Mouse (Mus musculus) ES-E14 (cell line): Measurements from ENCODE around the gene Gm21094. TPM values are rescaled to one million over a fixed set of nuclear protein-coding genes. Genes with fewer than 3 reads are reported as not detected.
"Not testable (repeated sequence)": the region's sequence is repeated elsewhere in the genome, so short reads cannot be mapped to it uniquely, and the experiment has no call there.

Source experiments
- DNase-seq: peaks from one replicate; pipeline ENCODE4 v3.0.0-alpha.2; 2013; ENCODE audit warnings: low read depth, low spot score
- H3K27ac ChIP-seq: 2 replicates; pipeline ENCODE4 v1.5.1; 2012; ENCODE audit warnings: low read depth, mild to moderate bottlenecking, low read length, moderate library complexity, mixed read lengths; ENCODE audit not compliant: poor library complexity, insufficient read depth, severe bottlenecking
- H3K36me3 ChIP-seq: 2 replicates; pipeline ENCODE4 v1.6.1; 2012; ENCODE audit warnings: mild to moderate bottlenecking, low read length, moderate library complexity, mixed read lengths; ENCODE audit not compliant: control insufficient read depth, poor library complexity, insufficient read depth, severe bottlenecking
- H3K4me1 ChIP-seq, 2 experiments: fragments of 150-350 bp in 1 of 2; sonication (generic) in 1 of 2; 2 replicates each; pipeline ENCODE4 v1.6.1; 2012; ENCODE audit warnings: low read length in 2 of 2, mild to moderate bottlenecking in 1 of 2, mixed read lengths in 1 of 2; ENCODE audit not compliant: control insufficient read depth in 2 of 2, insufficient read depth in 2 of 2, poor library complexity in 1 of 2
- H3K4me3 ChIP-seq, 2 experiments: fragments of 150-350 bp in 1 of 2; sonication (generic) in 1 of 2; 2 replicates each; pipeline ENCODE4 v1.5.1; 2012; ENCODE audit warnings: low read length in 2 of 2, low read depth in 1 of 2, mild to moderate bottlenecking in 1 of 2, mixed read lengths in 1 of 2; ENCODE audit not compliant: insufficient read depth in 1 of 2, poor library complexity in 1 of 2, severe bottlenecking in 1 of 2
- H3K9ac ChIP-seq: 2 replicates; pipeline ENCODE4 v1.6.1; 2012; ENCODE audit warnings: low read depth, mild to moderate bottlenecking, low read length, mixed read lengths; ENCODE audit not compliant: poor library complexity, insufficient read depth, severe bottlenecking
- H3K9me3 ChIP-seq: fragments of 150-350 bp; sonication (generic); 2 replicates; pipeline ENCODE4 v1.6.1; 2012; ENCODE audit warnings: low read depth, mild to moderate bottlenecking, low read length; ENCODE audit not compliant: control insufficient read depth, insufficient read depth
- in situ Hi-C, 2 experiments: fragments of 600-800 bp; cut with MboI; formaldehyde crosslinking; loops; one replicate each; pipeline ENCODE4 v1.15.1; 2025; ENCODE audit warnings: low sequenced_read_pairs in 2 of 2, inconsistent platforms in 1 of 2; ENCODE audit not compliant: unreplicated experiment in 2 of 2
- total RNA-seq: library from RNA; depleted of rRNA; stranded (reverse); fragments of 300-350 nt; gene quantifications from 2 replicates; pipeline ENCODE4 v1.2.3, GENCODE M21; 2012; rRNA removed

Gene Gm21094
- not detected in 2 replicates for total RNA-seq

GRCm38 (mm10) chrY:32620343-32620742, at the start of gene Gm21094:
Gm21094 (minus strand) TSS chrY:32620443.
- H3K9ac ChIP-seq, H3K9me3 ChIP-seq, in situ Hi-C loops, H3K4me1 ChIP-seq, DNase-seq, H3K4me3 ChIP-seq, H3K36me3 ChIP-seq, H3K27ac ChIP-seq: not testable (repeated sequence)
